Mouse (Mus musculus): ENCODE data around the gene Pla2g16.
A peak's percentile ranks its signal among the peaks of the same experiment; 100 is the strongest.

Pla2g16 gene

GRCm38 (mm10) chr19:7566826-7567225 is 9.6 kb downstream of the Pla2g16 start:
- DNase-seq, result no peak

DNA sequence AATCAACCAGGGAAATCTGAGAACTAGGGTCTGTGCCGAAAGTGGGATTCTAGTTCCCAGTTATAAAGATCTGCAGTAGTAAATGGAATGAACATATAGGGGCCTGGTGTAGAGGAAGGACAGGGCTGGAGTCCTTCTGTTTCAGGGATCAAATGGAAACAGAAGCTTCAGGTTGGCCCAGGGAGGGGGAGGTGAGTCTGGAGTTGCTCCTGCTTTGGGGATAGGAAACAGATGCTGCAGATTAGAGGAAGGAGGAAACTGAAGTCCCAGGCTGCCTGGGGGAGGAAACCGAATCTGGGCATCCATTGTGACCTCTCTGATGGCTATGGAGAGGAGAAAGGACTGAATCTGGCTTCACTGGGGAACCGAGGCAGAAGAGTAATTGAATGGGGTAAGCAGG is 11.1 kb downstream of the Pla2g16 start:
- no peak for DNase-seq

GRCm38 (mm10) chr19:7569650-7570049 is 12.4 kb downstream of the Pla2g16 start:
- no peak for DNase-seq

DNA sequence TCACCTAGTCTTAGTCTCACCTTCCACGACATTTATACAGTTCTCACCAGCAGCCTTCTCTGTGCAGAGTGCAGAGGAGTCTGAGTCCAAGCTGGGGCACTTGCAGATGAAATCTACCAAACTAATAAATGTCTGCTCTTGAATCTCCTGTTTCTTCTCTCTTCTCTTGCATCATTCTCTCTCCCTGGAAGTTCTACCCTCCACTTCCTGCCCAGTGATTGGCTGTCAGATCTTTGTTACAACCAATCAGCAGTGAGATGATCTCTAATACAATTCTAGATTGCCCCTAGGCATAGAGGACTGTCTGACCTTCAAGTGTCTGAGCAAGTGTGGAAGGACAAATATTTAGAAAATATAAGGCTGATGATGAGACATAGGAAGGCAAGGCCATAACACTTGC is 18.9 kb downstream of the Pla2g16 start:
- no peak for DNase-seq

DNA sequence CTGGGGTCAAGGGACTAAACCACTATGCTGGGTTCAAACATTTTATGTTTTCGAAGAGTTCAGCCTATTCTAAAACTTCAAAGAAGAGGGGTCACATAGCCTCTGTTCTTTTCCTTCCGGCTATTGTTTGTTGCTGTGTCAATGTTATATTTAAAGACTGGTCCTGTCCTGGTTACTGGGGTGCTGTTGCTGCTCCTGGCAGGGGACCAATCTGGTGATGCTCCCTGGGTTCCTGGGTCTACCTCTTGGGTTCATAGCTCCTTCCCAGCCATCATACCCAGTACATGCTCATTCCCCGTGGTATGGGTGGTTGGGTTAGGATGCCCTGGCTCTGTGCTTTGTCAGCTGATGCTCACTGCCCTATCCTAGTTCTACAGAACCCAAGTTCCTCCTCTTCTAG is 20.5 kb downstream of the Pla2g16 start:
- no peak for DNase-seq

GRCm38 (mm10) chr19:7581042-7581441 is 23.8 kb downstream of the Pla2g16 start:
- DNase-seq, result no peak

DNA sequence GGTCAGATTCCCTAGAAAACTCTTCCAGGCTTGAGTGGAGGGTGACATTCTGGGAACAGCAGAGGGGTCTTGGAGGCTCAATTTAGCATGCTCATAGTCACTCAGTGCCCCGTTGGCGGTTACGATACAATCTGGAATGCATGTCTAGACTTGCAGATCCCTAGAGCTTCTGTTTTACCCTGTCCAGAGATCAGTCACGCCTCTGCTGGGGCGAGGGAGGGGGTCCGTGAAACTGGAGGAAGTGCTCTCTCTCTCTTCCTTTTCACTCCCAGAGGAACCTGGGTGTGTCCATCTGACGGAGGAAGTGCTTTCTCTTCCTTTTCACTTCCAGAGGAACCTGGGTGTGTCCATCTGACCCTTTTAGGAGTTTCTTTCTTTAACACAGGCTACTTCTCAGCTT is 25.8 kb downstream of the Pla2g16 start:
- DNase-seq, result no peak

DNA sequence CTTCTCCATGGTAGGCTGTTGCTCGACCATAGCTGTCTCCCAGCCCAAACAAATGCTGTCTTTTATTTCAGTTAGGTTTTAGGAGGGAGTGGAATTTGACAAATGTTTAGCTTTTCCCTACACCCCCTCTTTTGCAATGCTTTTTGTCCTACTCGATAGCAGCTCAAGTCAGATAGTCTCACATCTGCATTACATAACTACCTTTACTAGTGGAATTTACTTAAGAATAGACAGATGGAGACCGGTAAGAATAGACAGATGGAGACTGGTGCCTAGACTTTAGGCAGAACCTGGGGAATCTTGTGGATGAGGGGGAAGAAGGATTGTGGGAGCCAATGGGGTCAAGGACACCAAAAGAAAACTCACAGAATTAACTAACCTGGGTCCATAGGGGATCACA is 26.3 kb downstream of the Pla2g16 start:
- DNase-seq, result no peak

GRCm38 (mm10) chr19:7585279-7585678 is 28.0 kb downstream of the Pla2g16 start:
- DNase-seq, result no peak

- DNase-seq, result no peak
Measured at GRCm38 (mm10) chr19:7585764-7586163, 28.5 kb downstream of the Pla2g16 start.

DNA sequence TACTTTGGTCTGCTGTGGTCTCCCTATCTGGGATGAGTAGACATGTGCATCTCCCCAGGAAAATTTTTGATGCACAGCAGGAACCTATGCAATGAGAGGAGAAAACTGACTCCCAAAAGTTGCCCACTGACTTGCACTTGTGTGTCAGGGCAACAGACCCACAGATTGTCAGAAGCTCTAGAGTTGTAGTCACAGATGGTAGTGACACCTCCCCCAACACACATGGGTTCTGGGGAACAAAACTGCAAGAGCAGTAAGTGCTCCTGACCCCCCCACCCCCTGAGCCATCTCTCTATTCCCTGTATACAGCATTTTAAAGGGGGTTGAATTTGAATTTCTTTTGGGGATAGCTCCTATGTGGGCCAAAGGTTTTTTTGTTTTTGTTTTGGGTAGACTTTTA is 33.5 kb downstream of the Pla2g16 start:
- no peak for DNase-seq

DNA sequence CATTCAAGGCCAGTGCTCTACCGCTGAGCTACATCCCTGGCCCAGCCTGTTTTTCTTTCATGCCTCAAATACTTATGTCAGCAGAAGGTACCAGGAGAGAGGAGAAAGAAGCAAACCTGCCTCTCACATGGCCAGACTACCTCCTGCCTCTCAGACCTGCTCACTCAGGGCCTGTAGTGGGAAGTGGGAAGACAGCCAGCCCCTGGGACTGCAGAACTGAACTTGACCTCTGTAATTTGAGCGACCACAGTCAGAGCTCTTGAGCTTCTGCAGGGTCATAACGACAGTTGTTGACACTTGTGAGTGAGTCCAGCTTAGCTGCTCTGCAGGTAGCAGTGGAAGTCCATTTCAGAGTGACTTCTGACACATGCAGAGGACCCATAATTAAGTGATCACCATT is 34.8 kb downstream of the Pla2g16 start:
- no peak for DNase-seq

GRCm38 (mm10) chr19:7595534-7595933 is 38.3 kb downstream of the Pla2g16 start:
- peak; percentile 30 for DNase-seq

DNA sequence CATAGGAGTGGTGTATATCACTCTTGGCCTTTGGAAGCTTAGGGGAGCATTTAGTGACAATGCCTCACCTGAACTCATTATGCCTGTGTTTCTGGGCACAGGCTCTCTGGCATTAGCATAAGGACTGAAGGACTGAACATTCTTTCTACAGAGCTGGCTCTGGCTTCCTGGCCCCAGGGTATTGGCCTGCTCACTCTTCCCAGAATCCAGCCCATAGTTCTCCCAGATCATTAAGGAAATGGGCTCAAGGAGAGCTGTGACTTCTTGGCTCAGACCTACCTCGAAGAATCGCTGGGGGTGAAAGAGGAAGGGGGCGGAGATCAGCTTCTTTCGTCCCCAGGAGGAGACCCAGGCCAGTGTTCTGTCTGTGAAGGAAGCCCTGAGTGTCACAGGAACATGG is 41.2 kb downstream of the Pla2g16 start:
- DNase-seq, result no peak

DNA sequence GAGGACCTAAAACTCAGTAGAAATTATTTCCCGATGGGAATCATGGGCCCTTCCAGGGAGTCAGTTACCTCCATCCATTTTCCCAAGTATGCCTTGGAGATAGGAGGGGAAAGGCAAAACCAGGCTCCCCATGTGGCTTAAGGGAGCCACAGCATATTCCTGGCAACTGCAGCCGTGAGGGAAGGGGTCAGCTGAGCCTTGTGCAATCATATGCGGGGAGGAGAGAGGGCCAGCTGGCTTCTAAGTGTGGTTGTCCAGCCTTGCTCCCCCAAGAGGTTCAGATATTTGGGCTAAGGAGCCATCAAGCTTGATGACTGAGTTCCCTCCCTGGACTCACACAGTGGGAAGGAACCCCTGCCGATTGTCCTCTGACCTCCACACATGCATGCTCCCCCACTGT is 44.3 kb downstream of the Pla2g16 start:
- DNase-seq, result no peak

- no peak for DNase-seq
Measured at GRCm38 (mm10) chr19:7604107-7604506, 46.8 kb downstream of the Pla2g16 start.

DNA sequence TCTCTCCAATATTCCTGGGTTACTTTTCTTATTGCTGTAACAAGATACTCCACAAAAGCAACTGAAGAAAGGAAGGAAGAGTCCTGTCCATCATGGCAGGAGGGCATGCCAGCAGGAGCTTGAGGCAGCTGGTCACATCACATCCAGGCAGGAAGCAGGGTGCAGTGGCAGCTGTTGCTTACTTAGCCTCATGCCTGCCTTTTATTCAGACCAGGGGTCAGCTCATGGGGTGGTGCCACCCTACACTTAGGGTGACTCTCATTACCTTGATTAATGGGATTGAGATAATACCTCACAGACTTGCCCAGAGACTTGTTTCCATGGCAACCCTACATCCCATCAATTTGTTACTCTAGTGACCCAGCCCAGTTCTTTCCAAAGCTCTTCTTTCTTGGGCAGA is 47.8 kb downstream of the Pla2g16 start:
- no peak for DNase-seq

DNA sequence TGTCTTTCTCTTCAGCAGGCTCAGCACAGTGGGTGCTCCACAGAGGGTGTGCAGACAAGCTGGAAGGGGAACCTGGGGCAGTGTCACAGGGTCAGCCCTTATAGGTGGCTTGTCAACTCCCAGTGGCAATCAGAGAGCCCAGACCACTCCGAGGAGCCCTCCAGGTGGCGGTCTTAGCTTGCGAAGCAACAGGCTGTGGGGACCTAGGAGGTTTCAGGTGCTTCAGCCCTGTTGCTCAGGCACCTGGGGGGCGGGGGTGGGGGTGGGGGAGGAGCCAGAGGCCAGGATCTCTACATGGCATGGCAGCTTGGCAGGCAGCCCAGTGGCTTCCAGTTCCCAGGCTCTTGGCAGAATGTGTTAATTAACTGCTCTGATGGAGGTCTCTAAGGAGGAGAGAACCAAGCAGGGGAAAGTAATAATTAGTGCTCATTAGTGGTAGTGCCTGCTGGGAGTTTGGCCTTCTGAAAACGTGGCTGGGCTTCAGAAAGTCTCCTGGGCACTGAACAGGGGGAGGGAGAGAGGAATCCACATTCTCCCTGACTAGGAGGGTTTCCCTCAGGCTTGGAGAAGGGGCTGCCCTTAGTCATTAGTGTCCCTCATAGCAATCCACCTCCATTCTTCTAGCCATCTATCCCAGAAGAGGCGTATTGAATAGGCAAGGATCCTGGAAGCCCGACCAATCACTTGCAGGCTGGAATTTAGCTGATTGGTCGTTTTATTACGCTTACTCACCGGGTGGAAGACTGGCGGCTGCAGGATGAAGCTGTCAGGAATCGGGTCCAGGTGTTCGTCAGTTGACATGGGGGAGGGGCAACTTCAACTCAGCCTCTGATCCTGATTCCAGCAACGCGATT is 48.9 kb downstream of the Pla2g16 start:
- DNase-seq, result no peak

- no peak for DNase-seq
Measured at GRCm38 (mm10) chr19:7606801-7607689, 49.8 kb downstream of the Pla2g16 start, which contains the start of gene Lgals12. Gene Lgals12 (minus strand): TSS chr19:7607193.

DNA sequence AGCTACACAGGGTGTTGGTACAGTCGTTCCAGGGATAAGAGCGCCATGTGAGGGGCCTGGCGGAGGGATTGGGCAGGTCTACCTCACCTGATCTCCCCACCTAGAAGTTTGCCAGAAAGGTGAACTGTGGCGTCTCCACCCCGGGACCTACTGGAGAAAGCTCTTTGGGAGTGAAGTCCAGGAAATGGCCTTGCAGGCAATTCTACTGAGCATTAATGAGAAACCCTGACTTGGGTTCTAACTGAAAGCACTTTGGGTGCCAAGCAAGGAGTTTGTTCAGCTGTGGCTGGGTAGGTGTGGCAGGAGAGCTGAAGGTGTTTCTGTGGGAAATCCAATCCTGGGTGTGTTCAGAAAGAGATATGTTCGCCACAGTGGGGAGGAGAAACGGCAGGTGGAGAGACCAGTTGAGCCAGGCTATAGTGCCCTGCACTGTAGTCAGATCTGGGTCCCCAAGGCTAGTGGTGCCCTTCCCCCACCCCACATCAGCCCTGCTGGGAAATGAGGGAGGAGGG is 50.5 kb downstream of the Pla2g16 start:
- no peak for DNase-seq

GRCm38 (mm10) chr19:7611942-7612757 is 54.9 kb downstream of the Pla2g16 start, which contains the start of gene Hrasls5:
Gene Hrasls5 (plus strand): TSS chr19:7612541.
- DNase-seq, result peak; percentile 9

DNA sequence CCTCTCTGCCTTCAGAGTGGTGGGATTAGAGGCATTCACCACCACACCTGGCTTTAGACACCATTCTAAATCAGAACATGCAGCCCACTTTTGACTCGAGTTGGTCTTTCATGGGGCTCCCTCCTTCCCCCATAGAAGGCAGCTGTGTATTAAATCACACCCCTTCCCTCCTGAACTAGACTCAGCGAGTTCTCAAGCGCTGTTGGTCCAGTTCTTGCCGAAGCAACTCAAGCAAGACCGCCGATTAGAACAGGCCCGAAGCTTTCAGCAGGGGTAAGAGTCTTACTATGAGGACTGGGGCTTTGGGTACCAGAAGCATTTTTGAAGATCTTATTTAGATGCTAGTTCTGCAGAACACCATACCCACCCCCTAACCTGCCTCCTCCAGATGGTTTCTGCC is 55.9 kb downstream of the Pla2g16 start:
- DNase-seq, result no peak
